Mouse (Mus musculus) MEL (cell line): Measurements from ENCODE around the gene Tnp1. TPM values are rescaled to one million over a fixed set of nuclear protein-coding genes. Genes with fewer than 3 reads are reported as not detected.

ENCODE experiments used
- DNase-seq: peaks from one replicate; pipeline ENCODE4 v3.0.0; 2011; ENCODE audit warnings: low read depth, low spot score
- H3K27ac ChIP-seq: 2 replicates; pipeline ENCODE4 v1.5.1; 2012; ENCODE audit warnings: low read depth, mild to moderate bottlenecking, control low read depth, low read length, moderate library complexity; ENCODE audit not compliant: control insufficient read depth
- H3K27me3 ChIP-seq, 2 experiments: fragments of 150-350 bp in 1 of 2; sonication (generic) in 1 of 2; 2 replicates each; pipeline ENCODE4 v1.6.1; 2012; ENCODE audit warnings: low read length in 2 of 2, mild to moderate bottlenecking in 2 of 2, improper control_type of control experiment in 1 of 2, moderate library complexity in 1 of 2; ENCODE audit not compliant: insufficient read depth in 2 of 2, control insufficient read depth in 1 of 2
- H3K36me3 ChIP-seq, 2 experiments: 2 replicates each; pipeline ENCODE4 v1.6.1; 2012 to 2014; ENCODE audit warnings: low read length in 2 of 2, improper control_type of control experiment in 1 of 2, inconsistent platforms in 1 of 2, mild to moderate bottlenecking in 1 of 2; ENCODE audit not compliant: insufficient read depth in 2 of 2, control insufficient read depth in 1 of 2
- H3K4me1 ChIP-seq, 2 experiments: fragments of 150-350 bp in 1 of 2; sonication (generic) in 1 of 2; 2 replicates each; pipeline ENCODE4 v1.6.1; 2012; ENCODE audit warnings: low read length in 2 of 2, improper control_type of control experiment in 1 of 2, mild to moderate bottlenecking in 1 of 2; ENCODE audit not compliant: insufficient read depth in 2 of 2, control insufficient read depth in 1 of 2
- H3K4me3 ChIP-seq, 2 experiments: fragments of 150-350 bp in 1 of 2; sonication (generic) in 1 of 2; 2 replicates each; pipeline ENCODE4 v1.5.1; 2012; ENCODE audit warnings: low read depth in 2 of 2, low read length in 2 of 2, mild to moderate bottlenecking in 2 of 2, moderate library complexity in 2 of 2, control low read depth in 1 of 2, improper control_type of control experiment in 1 of 2; ENCODE audit not compliant: control insufficient read depth in 1 of 2, insufficient read depth in 1 of 2
- H3K79me2 ChIP-seq: 2 replicates; pipeline ENCODE4 v1.6.1; 2012; ENCODE audit warnings: mild to moderate bottlenecking, low read length, moderate library complexity; ENCODE audit not compliant: control insufficient read depth, poor library complexity, insufficient read depth
- H3K9ac ChIP-seq: 2 replicates; pipeline ENCODE4 v1.6.1; 2012; ENCODE audit warnings: low read depth, mild to moderate bottlenecking, control low read depth, low read length, moderate library complexity; ENCODE audit not compliant: control insufficient read depth, poor library complexity, severe bottlenecking
- H3K9me3 ChIP-seq: fragments of 150-350 bp; sonication (generic); replicated peaks from 2 replicates; pipeline ENCODE4 v1.6.1; 2012; ENCODE audit warnings: mild to moderate bottlenecking, low read length, improper control_type of control experiment, moderate library complexity; ENCODE audit not compliant: insufficient read depth
- CHD1 ChIP-seq: IDR thresholded peaks from 2 replicates; pipeline ENCODE4 v1.6.1; 2012; ENCODE audit warnings: low read depth, mild to moderate bottlenecking, inconsistent platforms, low read length, improper control_type of control experiment
- CHD2 ChIP-seq: IDR thresholded peaks from 2 replicates; pipeline ENCODE4 v1.6.1; 2011; ENCODE audit warnings: low read length, improper control_type of control experiment
- CTCF ChIP-seq, 3 experiments: IDR thresholded peaks in 2 of 3; conservative IDR thresholded peaks in 1 of 3; 2 replicates each; pipeline ENCODE4 v1.5.1; 2011 to 2012; ENCODE audit warnings: low read length in 3 of 3, low read depth in 2 of 3, mild to moderate bottlenecking in 2 of 3, improper control_type of control experiment in 1 of 3, inconsistent platforms in 1 of 3, mixed read lengths in 1 of 3, moderate library complexity in 1 of 3; ENCODE audit not compliant: control insufficient read depth in 1 of 3, insufficient read depth in 1 of 3, poor library complexity in 1 of 3, severe bottlenecking in 1 of 3
- E2F4 ChIP-seq: IDR thresholded peaks from 2 replicates; pipeline ENCODE4 v1.6.1; 2011; ENCODE audit warnings: low read depth, low read length, improper control_type of control experiment, borderline replicate concordance
- EP300 ChIP-seq, 2 experiments: IDR thresholded peaks; 2 replicates each; pipeline ENCODE4 v1.6.1; 2011; ENCODE audit warnings: improper control_type of control experiment in 2 of 2, low read length in 2 of 2, low read depth in 1 of 2, mild to moderate bottlenecking in 1 of 2
- ETS1 ChIP-seq: IDR thresholded peaks from 2 replicates; pipeline ENCODE4 v1.6.1; 2012; ENCODE audit warnings: low read depth, mild to moderate bottlenecking, inconsistent platforms, low read length, improper control_type of control experiment, moderate library complexity
- GABPA ChIP-seq: IDR thresholded peaks from 2 replicates; pipeline ENCODE4 v1.6.1; 2012; ENCODE audit warnings: low read depth, mild to moderate bottlenecking, inconsistent platforms, low read length, improper control_type of control experiment, moderate library complexity
- HCFC1 ChIP-seq: IDR thresholded peaks from 2 replicates; pipeline ENCODE4 v1.6.1; 2012; ENCODE audit warnings: low read depth, mild to moderate bottlenecking, inconsistent platforms, low read length, improper control_type of control experiment, moderate library complexity
- MXI1 ChIP-seq: IDR thresholded peaks from 2 replicates; pipeline ENCODE4 v1.6.1; 2011; ENCODE audit warnings: mild to moderate bottlenecking, low read depth, low read length, improper control_type of control experiment
- RAD21 ChIP-seq: IDR thresholded peaks from 2 replicates; pipeline ENCODE4 v1.6.1; 2011; ENCODE audit warnings: mild to moderate bottlenecking, low read depth, low read length, improper control_type of control experiment
- TAL1 ChIP-seq: IDR thresholded peaks from 2 replicates; pipeline ENCODE4 v1.6.1; 2012; ENCODE audit warnings: mild to moderate bottlenecking, inconsistent platforms, low read length, moderate library complexity, mixed read lengths
- TBP ChIP-seq: IDR thresholded peaks from 2 replicates; pipeline ENCODE4 v1.8.0; 2011; ENCODE audit warnings: low read depth, low read length, improper control_type of control experiment
- TCF12 ChIP-seq: IDR thresholded peaks from 2 replicates; pipeline ENCODE4 v1.6.1; 2014; ENCODE audit warnings: low read depth, mild to moderate bottlenecking, inconsistent platforms, low read length, improper control_type of control experiment, moderate library complexity
- USF2 ChIP-seq, 2 experiments: IDR thresholded peaks; 2 replicates each; pipeline ENCODE4 v1.6.1; 2011 to 2012; ENCODE audit warnings: improper control_type of control experiment in 2 of 2, low read length in 2 of 2, borderline replicate concordance in 1 of 2, inconsistent platforms in 1 of 2, low read depth in 1 of 2, mild to moderate bottlenecking in 1 of 2; ENCODE audit not compliant: insufficient read depth in 1 of 2
- ZC3H11A ChIP-seq: IDR thresholded peaks from 2 replicates; pipeline ENCODE4 v1.6.1; 2012; ENCODE audit warnings: low read depth, mild to moderate bottlenecking, inconsistent platforms, low read length, improper control_type of control experiment
- ZKSCAN1 ChIP-seq: IDR thresholded peaks from 2 replicates; pipeline ENCODE4 v1.6.1; 2012; ENCODE audit warnings: low read depth, mild to moderate bottlenecking, inconsistent platforms, low read length, improper control_type of control experiment, moderate library complexity
- ZNF384 ChIP-seq: IDR thresholded peaks from 2 replicates; pipeline ENCODE4 v1.6.1; 2012; ENCODE audit warnings: low read depth, mild to moderate bottlenecking, inconsistent platforms, low read length, improper control_type of control experiment
- polyA plus RNA-seq, 2 experiments: library from polyadenylated mRNA; stranded (reverse) in 1 of 2; unstranded in 1 of 2; fragments of >175 nt in 1 of 2; fragments of >200 nt in 1 of 2; gene quantifications; 2 replicates each; pipeline versions ENCODE4 v1.2.1 to v1.2.4; 2012; ENCODE audit warnings: low replicate concordance in 2 of 2, low read depth in 1 of 2; ENCODE audit not compliant: insufficient read length in 2 of 2, insufficient read depth in 1 of 2, missing spikeins in 1 of 2
- total RNA-seq: library from RNA; depleted of rRNA; stranded (reverse); fragments of 300-350 nt; gene quantifications from 2 replicates; pipeline ENCODE4 v1.2.3, GENCODE M21; 2012

Gene Tnp1
- total and polyA plus RNA-seq, 3 experiments = not detected

DNA sequence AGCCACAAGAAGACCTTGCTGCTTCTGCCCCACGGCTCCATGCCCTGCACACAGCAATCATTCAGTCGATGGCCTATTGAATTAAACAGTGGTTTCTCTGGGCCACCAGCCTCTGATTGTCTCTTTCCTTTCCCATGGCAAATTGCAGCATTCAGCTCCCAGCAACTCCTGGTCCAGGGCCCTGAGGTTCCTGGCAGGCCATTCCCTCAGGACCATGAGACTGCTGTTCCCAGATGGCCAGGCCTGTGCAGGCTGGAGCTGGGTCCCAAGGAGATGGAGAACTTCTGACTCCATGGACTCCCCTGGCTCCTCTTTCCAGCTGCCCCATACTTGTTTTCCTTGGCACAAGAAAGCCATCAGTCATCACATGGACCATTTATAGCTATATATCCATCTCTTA lies 10.8 kb downstream of the Tnp1 start:
- H3K9me3 ChIP-seq = no peaks in the 10 kb centered on the region
- H3K4me1 ChIP-seq = no peaks in the 10 kb centered on the region
- DNase-seq = no peak
- TF ChIP-seq CHD2 (no peak), HCFC1 (no peak), TAL1 (no peak)
- no peak overlapping the region for H3K27ac ChIP-seq
- no peaks in the 10 kb centered on the region for H3K36me3 ChIP-seq
- no peaks in the 10 kb centered on the region for H3K79me2 ChIP-seq
- H3K4me3 ChIP-seq = no peak overlapping the region
- H3K27me3 ChIP-seq = no peaks in the 10 kb centered on the region
- H3K9ac ChIP-seq = no peak overlapping the region

DNA sequence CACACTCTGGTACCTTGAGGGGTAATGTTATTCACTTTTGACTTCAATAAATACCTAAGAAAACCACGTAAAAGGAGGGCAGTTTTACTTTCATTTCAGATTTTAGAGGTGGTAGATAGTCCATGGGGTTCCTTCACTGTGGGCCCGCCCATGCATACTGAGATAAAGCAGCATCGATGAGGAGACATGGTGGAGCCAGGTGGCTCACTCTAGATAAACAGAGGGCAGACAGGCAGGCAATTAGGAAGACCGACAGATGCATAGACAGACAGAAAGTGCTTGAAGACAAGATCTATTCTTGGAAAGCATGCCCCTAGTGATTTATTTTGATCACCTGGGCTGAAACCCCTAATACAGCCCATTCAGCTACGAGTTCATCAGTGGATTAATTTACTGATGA lies 13.1 kb downstream of the Tnp1 start:
- no peaks in the 10 kb centered on the region for H3K9me3 ChIP-seq
- H3K27ac ChIP-seq = no peak overlapping the region
- peak overlapping the region in 1 of 2 experiments; percentile 19; a peak in 1 of 4 replicates for H3K4me3 ChIP-seq
- H3K27me3 ChIP-seq = no peaks in the 10 kb centered on the region
- TF ChIP-seq TCF12 (no peak), TAL1 (no peak), ZNF384 (no peak), CHD1 (no peak), EP300 (IDR thresholded peaks at IDR 0.05; ENCODE audit: low read depth in 1 of 2, low read length in 2 of 2) (no peak), ZKSCAN1 (no peak), ETS1 (no peak), RAD21 (no peak), USF2 (IDR thresholded peaks at IDR 0.05; ENCODE audit: borderline replicate concordance in 1 of 2, insufficient read depth in 1 of 2, low read depth in 1 of 2, low read length in 2 of 2) (no peak), ZC3H11A (no peak), GABPA (no peak), CTCF (IDR thresholded peaks at IDR 0.05 in 2 of 3, conservative IDR thresholded peaks at IDR 0.05 in 1 of 3; ENCODE audit: control insufficient read depth in 1 of 3, insufficient read depth in 1 of 3, low read depth in 2 of 3, low read length in 3 of 3, poor library complexity in 1 of 3, severe bottlenecking in 1 of 3) (no peak), MXI1 (no peak)
- no peaks in the 10 kb centered on the region for H3K36me3 ChIP-seq
- no peak overlapping the region for H3K9ac ChIP-seq
- no peaks in the 10 kb centered on the region for H3K4me1 ChIP-seq
- DNase-seq = peak; percentile 3
- H3K79me2 ChIP-seq = no peaks in the 10 kb centered on the region

DNA sequence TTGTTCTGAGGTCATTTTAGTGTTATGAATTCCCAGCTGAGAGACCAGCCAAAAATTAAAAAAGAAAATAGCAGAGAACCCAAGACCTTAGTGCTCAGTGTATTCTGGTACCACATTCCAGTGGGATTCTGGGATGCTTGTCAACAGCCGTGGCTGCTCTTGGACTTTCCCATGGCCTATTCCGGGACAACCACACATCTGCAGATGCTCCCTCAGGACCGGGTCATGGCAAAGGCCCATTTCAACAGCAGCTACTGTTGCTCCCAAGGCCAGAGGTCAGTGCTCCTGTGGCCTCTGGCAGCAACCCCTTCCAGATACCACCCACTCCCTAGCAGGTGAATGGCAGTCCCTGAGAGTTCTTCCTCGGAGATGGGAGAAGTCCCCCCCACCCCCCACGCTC lies 13.7 kb downstream of the Tnp1 start:
- Histone ChIP-seq H3K79me2 (no peaks in the 10 kb centered on the region), H3K4me1 (no peaks in the 10 kb centered on the region), H3K4me3 (no peak overlapping the region), H3K27ac (no peak overlapping the region), H3K9me3 (no peaks in the 10 kb centered on the region), H3K9ac (no peak overlapping the region), H3K27me3 (no peaks in the 10 kb centered on the region), H3K36me3 (no peaks in the 10 kb centered on the region)
- TF ChIP-seq MXI1 = no peak
- no peak for TF ChIP-seq TBP
- TF ChIP-seq ZNF384 = no peak
- no peak for TF ChIP-seq E2F4
- no peak for DNase-seq
